Mouse (Mus musculus): ENCODE data around the gene Prkcq.

DNA sequence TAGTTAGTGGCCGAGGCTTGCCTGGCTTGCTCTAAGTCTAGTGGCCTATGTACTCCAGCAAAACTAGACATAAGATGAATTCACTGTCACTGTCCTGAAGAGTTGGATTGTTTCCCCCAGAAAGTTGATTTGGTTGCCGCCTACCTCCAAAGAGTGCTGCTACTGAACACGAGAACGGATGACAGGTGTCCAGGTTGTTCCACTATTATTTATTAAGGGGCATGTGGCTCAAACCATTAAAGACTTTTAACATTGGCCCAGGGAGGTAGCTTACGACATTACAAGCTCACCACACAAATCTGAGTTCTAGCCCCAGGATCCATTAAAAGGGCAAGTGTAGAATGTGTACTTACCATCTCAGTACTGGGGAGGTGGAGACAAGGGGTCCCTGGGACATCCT is 92.9 kb downstream of the Prkcq start:
- TF ChIP-seq GATA1 (IDR thresholded peaks at IDR 0.05; ENCODE audit: borderline replicate concordance, low read length): no peak
- TF ChIP-seq FLI1 (IDR thresholded peaks at IDR 0.05; ENCODE audit: low read length): no peak

Measured in megakaryocyte, embryonic 14.5 days (primary cell).